Mouse (Mus musculus) liver, adult 10 weeks (tissue): ENCODE measurements around the gene Mrm3. TPM values are rescaled to one million over a fixed set of nuclear protein-coding genes. Genes with fewer than 3 reads are reported as not detected.

Experiments
- polyA plus RNA-seq: library from polyadenylated mRNA; stranded (reverse); fragments of 350-450 nt; fragmentation: Illumina TruSeq; extraction: RNeasy Lipid Tissue Mini Kit (QIAGEN cat#74804); gene quantifications from one replicate; pipeline ENCODE4 v1.2.3, GENCODE M21; 2014; ENCODE audit warnings: low read depth, low replicate concordance

Gene Mrm3
- 2.3 TPM for polyA plus RNA-seq

GRCm38 (mm10) chr11:76242901-76243810, at the start of gene Mrm3, which contains the start of gene Glod4:
Gene Mrm3, plus strand, starts transcription at chr11:76243715.
Gene Glod4, minus strand, starts transcription at chr11:76243725.

GRCm38 (mm10) chr11:76217390-76217800, 26.1 kb upstream of the Mrm3 start, which contains the start of the genes Dbil5 and Gemin4:
Gene Dbil5, plus strand, starts transcription at chr11:76217608.
Gene Gemin4, minus strand, starts transcription at chr11:76217664.

Other genes starting within 250 kb of the Mrm3 start
- not detected for gene 1700016K19Rik, start 243.8 kb upstream of the Mrm3 start, polyA plus RNA-seq
- 0.48 TPM for gene Rflnb, start 215.9 kb upstream of the Mrm3 start, polyA plus RNA-seq
- 21.9 TPM for gene Vps53, start 64.1 kb upstream of the Mrm3 start, polyA plus RNA-seq
- gene Fam57a, start 64.0 kb upstream of the Mrm3 start, polyA plus RNA-seq = 2.6 TPM
- not detected for gene Dbil5, start 26.1 kb upstream of the Mrm3 start, polyA plus RNA-seq
- gene Gemin4, start 26.1 kb upstream of the Mrm3 start, polyA plus RNA-seq = not detected
- 78.1 TPM for gene Glod4, start within 50 bp of the Mrm3 start, polyA plus RNA-seq
- gene Nxn, start 155.4 kb downstream of the Mrm3 start, polyA plus RNA-seq = 0.58 TPM
- 3.5 TPM for gene Timm22, start 163.2 kb downstream of the Mrm3 start, polyA plus RNA-seq